Mouse (Mus musculus) bone marrow, adult 2 months (tissue): ENCODE data around the gene Elmo2. TPM values are rescaled to one million over a fixed set of nuclear protein-coding genes. Genes with fewer than 3 reads are reported as not detected.

Experiments used
- H3K27ac ChIP-seq: fragments of 200-500 bp; 2 replicates; pipeline ENCODE4 v1.5.1; 2012; ENCODE audit warnings: low read depth, mild to moderate bottlenecking, control low read depth, inconsistent platforms, low read length; ENCODE audit not compliant: control insufficient read depth, poor library complexity, insufficient read depth
- H3K4me1 ChIP-seq: fragments of 200-500 bp; 2 replicates; pipeline ENCODE4 v1.6.1; 2011; ENCODE audit warnings: low read length; ENCODE audit not compliant: control insufficient read depth, insufficient read depth
- H3K4me3 ChIP-seq: fragments of 200-500 bp; replicated peaks from 2 replicates; pipeline ENCODE3; 2011; ENCODE audit warnings: mild to moderate bottlenecking, low read depth, low read length, control low read depth; ENCODE audit not compliant: control insufficient read depth
- CTCF ChIP-seq: fragments of 200-500 bp; IDR thresholded peaks from 2 replicates; pipeline ENCODE4 v1.5.1; 2011; ENCODE audit warnings: low read length, control low read depth; ENCODE audit not compliant: control insufficient read depth, insufficient read depth
- POLR2A ChIP-seq: fragments of 200-500 bp; IDR thresholded peaks from 2 replicates; pipeline ENCODE4 v1.6.1; 2011; ENCODE audit warnings: low read depth, mild to moderate bottlenecking, control low read depth, low read length, borderline replicate concordance; ENCODE audit not compliant: control insufficient read depth
- WGBS: fragments of 180-500 bp; shearing (Covaris S2); methylation state at CpG from one replicate; pipeline ENCODE4 v1.1.7; 2018; 5-methylcytosine and 5-hydroxymethylcytosine counted together
- polyA plus RNA-seq: library from polyadenylated mRNA; stranded (reverse); fragments of >200 nt; gene quantifications from 2 replicates; pipeline ENCODE4 v1.2.4, GENCODE M21; 2011; ENCODE audit warnings: low replicate concordance; ENCODE audit not compliant: missing spikeins, insufficient read depth, insufficient read length

The Elmo2 gene
- polyA plus RNA-seq: 11.4 and 29.8 TPM in 2 replicates

DNA sequence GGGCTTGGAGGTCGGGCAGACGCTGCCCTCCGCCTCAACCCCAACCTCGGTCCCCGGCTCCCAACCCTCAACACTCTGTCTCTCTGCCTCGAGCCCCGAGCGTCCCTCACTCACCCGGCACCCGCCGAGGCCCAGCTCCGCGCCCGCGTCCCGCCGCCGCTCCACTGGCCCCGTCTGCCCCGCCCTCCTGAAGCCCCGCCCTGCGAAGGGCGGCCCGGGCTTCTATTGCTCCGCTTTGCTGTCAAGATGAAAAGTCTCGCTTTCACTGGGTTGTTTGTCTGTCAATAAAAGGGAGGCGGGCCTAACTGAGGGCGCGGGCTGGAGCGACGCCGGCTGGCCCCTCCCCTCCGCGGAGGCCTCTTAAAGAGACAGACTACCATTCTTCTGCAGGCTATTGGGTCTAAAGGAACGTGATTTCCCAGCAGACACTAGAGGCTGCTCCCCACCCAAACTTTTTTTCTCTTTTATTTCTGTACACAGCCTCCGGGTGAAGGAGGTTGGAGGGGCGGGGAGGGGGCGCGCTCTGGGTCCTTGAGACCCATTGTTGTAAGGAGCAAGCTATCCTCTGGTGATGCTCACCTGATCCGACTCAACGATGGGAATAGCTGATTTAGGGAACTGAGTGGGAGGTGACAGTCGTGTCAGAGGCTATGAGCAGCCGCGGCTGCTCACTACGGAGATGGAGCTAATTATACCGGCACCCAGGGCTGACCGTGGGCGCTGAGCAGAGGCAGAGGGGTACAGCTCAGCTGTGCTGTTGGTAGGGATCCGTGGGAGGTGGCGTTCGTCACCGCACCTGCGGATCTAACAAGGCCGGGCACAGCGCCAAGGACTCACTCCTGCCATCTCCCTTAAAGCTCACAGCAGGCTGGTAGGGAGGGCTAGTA, at the start of gene Elmo2:
Gene Elmo2 (minus strand): TSS at position 176 of the 887 bp plus-strand sequence.
- H3K27ac ChIP-seq: peak within 1 kb of the TSS; percentile 54
- under 1% methylated on average over 55 of the region's 55 CpGs for WGBS
- peak within 1 kb of the TSS; percentile 90 for H3K4me3 ChIP-seq
- peaks cover 10% of the 10 kb centered on the region for H3K4me1 ChIP-seq
- TF ChIP-seq CTCF (no peak), POLR2A (peak; percentile 63; the same call in 1 of the 2 replicates)

GRCm38 (mm10) chr2:165376001-165376400, 49.7 kb upstream of the Elmo2 start:
- WGBS: 31% methylated on average over 4 of the region's 4 CpGs
- no peaks in the 10 kb centered on the region for H3K4me1 ChIP-seq
- H3K4me3 ChIP-seq: no peak overlapping the region
- TF ChIP-seq CTCF (no peak), POLR2A (no peak)
- H3K27ac ChIP-seq: no peak overlapping the region

DNA sequence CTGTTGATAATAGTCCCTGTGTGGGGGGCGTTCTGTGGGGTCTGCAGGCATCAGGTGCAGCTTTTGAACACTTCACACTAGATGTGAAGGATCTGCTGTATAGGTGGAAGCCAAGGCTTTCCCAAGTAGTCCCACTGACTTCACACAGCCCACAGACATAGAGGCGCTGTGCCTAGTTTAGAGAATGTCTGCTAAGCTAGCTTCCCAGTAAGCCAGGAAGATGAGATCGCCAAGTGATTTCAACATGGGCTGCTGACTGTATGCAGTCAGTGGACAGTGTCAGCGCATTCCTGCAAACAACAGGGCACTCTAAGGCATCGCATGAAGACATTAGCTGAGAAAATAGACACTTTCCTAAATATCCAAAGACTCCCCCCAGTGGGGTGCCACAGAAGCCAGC, 49.2 kb upstream of the Elmo2 start:
- 74% methylated on average over 5 of the region's 5 CpGs for WGBS
- no peak overlapping the region for H3K4me3 ChIP-seq
- H3K27ac ChIP-seq: no peak overlapping the region
- H3K4me1 ChIP-seq: no peaks in the 10 kb centered on the region
- TF ChIP-seq CTCF (no peak), POLR2A (no peak)

GRCm38 (mm10) chr2:165371066-165371465, 44.8 kb upstream of the Elmo2 start:
- Histone ChIP-seq H3K4me3 (no peak overlapping the region), H3K4me1 (no peaks in the 10 kb centered on the region; the same call in 1 of the 2 replicates), H3K27ac (no peak overlapping the region)
- TF ChIP-seq POLR2A (no peak), CTCF (no peak)
- WGBS: 30% methylated on average over 3 of the region's 3 CpGs

DNA sequence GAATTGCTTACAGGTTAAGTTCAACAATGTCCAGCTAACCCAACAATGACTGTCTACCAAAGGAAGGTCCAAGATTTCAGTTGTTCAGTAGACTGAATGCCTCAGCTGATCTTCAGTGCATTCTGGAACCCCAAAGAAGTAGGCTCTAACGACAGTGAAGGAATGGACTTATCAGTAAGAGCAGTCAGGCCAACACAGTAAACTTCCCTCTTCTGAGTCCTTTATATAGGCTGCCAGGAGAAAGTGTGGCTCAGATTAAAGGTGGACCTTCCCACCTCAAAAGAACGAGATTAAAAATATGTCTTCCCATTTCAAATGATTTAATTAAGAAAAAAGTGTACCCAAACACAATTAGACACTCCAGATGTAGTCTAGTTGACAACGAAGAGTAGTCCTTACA, 44.1 kb upstream of the Elmo2 start:
- H3K4me3 ChIP-seq: no peak overlapping the region
- TF ChIP-seq CTCF: no peak
- no peak for TF ChIP-seq POLR2A
- no peak overlapping the region for H3K27ac ChIP-seq
- no peaks in the 10 kb centered on the region; the same call in 1 of the 2 replicates for H3K4me1 ChIP-seq
- WGBS: 39% methylated on average over 3 of the region's 3 CpGs

- Histone ChIP-seq H3K4me1 (no peaks in the 10 kb centered on the region; the same call in 1 of the 2 replicates), H3K4me3 (no peak within 1 kb of the TSS), H3K27ac (no peak within 1 kb of the TSS)
- TF ChIP-seq CTCF (no peak), POLR2A (no peak)
- WGBS: 13% methylated on average over 27 of the region's 27 CpGs
Measured at GRCm38 (mm10) chr2:165368496-165368895, 42.2 kb upstream of the Elmo2 start, which contains the start of gene Zfp663. Gene Zfp663, minus strand, starts transcription at chr2:165368729.

GRCm38 (mm10) chr2:165367868-165368439, 41.7 kb upstream of the Elmo2 start:
- no peak overlapping the region for H3K4me3 ChIP-seq
- 3% methylated on average over 13 of the region's 13 CpGs for WGBS

DNA sequence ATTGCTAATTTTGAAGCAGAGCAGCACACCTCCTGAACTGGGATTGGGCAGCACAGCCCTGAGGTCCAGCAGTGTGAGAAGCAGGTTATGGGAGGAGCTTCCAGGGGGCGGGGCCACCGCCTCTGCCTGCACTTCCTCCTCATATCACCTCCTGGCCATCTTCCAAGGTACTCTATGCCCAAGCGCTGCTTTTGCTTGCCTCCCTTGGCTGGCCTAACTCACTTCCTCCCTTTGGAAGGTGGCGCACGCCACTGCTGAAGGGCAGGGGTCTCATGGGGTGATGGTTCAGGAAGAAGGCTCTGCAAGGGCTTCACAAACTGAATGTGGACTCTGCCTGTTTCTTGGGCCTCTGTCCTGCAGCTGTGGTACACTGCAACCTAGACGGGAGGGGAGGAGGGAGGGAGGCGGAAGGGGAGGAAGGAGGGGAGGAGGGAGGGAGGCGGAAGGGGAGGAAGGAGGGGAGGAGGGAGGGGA, 40.8 kb upstream of the Elmo2 start:
- TF ChIP-seq POLR2A (no peak), CTCF (no peak)
- WGBS: 2% methylated on average over 6 of the region's 8 CpGs
- Histone ChIP-seq H3K4me3 (no peak overlapping the region), H3K4me1 (no peaks in the 10 kb centered on the region; the same call in 1 of the 2 replicates), H3K27ac (no peak overlapping the region)

More at GRCm38 (mm10) chr2:165367868-165368439, 41.7 kb upstream of the Elmo2 start:
- TF ChIP-seq POLR2A (no peak), CTCF (no peak)
- no peaks in the 10 kb centered on the region; the same call in 1 of the 2 replicates for H3K4me1 ChIP-seq
- H3K27ac ChIP-seq: no peak overlapping the region
